Mouse (Mus musculus) urinary bladder, postnatal 25 days (tissue): ENCODE data around the gene Calm2.

Source experiments
- DNase-seq: peaks from one replicate; pipeline ENCODE4 v3.0.0; 2022; ENCODE audit warnings: low spot score

Calm2 gene

GRCm38 (mm10) chr17:87397088-87397487 lies 49.6 kb downstream of the Calm2 start:
- DNase-seq = no peak

- no peak for DNase-seq
Measured at GRCm38 (mm10) chr17:87391242-87391641, 55.5 kb downstream of the Calm2 start.

GRCm38 (mm10) chr17:87387068-87387467 lies 59.7 kb downstream of the Calm2 start:
- DNase-seq = no peak

- no peak for DNase-seq
Measured at GRCm38 (mm10) chr17:87385835-87386234, 60.9 kb downstream of the Calm2 start.
